Comparison of ENCODE assay signal across 11 mouse cellular contexts in genomic region chr1:65048781-65049180, GRCm38 (mm10). TPM values are rescaled to one million over a fixed set of nuclear protein-coding genes. Genes with fewer than 3 reads are reported as not detected.
DNase-seq lines count a peak whose midpoint lies in the region; ATAC-seq and TF ChIP-seq lines count a peak whose summit lies in the region.
"Had no signal": no experiment of that assay in that cellular context is flagged by ENCODE, and none has a peak within 500 bp of the region (broad histone marks: within the 10 kb centered on the region; RNA-seq: fewer than 3 reads in every experiment).

No protein-coding gene starts in this region.

- peaks cover 7% of the 10 kb centered on the region for H3K4me1 ChIP-seq in heart, embryonic 10.5 days
- H3K4me1 ChIP-seq in liver, postnatal 0 days (ENCODE audit: insufficient read depth), result no peaks in the 10 kb centered on the region

- intact Hi-C loops in left cerebral cortex, postnatal 36 days (cut with DNase I), result loop anchor here (5.0 kb wide), 1 partner anchor 129 kb away; no protein-coding TSS in a partner anchor

- no peak overlapping the region for H3K4me3 ChIP-seq in heart, embryonic 10.5 days
- no peak overlapping the region for H3K4me3 ChIP-seq in liver, postnatal 0 days (ENCODE audit: low read depth, low read length)
- H3K4me3 ChIP-seq: heart, embryonic 13.5 days had no signal

- H3K27me3 ChIP-seq in heart, embryonic 10.5 days (ENCODE audit: insufficient read depth, poor library complexity, severe bottlenecking), result no peaks in the 10 kb centered on the region
- H3K27me3 ChIP-seq in liver, postnatal 0 days (ENCODE audit: insufficient read depth, low read length), result no peaks in the 10 kb centered on the region
- H3K27me3 ChIP-seq: heart, embryonic 13.5 days had no signal

- no peak overlapping the region for H3K27ac ChIP-seq in heart, embryonic 10.5 days
- no peak overlapping the region for H3K27ac ChIP-seq in liver, postnatal 0 days (ENCODE audit: low read depth)
- H3K27ac ChIP-seq: heart, embryonic 13.5 days had no signal

- no peak overlapping the region for H3K9ac ChIP-seq in liver, postnatal 0 days (replicated peaks)
- H3K9ac ChIP-seq: heart, embryonic 13.5 days; lung, embryonic 14.5 days had no signal

- TF ChIP-seq CTCF in brain, embryonic 14.5 days (IDR thresholded peaks at IDR 0.05; ENCODE audit: borderline replicate concordance, extremely low read depth, insufficient read depth, insufficient read length), result no peak
- TF ChIP-seq CTCF in liver, postnatal 0 days (IDR thresholded peaks at IDR 0.05; ENCODE audit: low read depth), result no peak

- no peaks in the 10 kb centered on the region for H3K9me3 ChIP-seq in heart, embryonic 10.5 days
- no peaks in the 10 kb centered on the region for H3K9me3 ChIP-seq in liver, postnatal 0 days (ENCODE audit: low read length)
- H3K9me3 ChIP-seq: heart, embryonic 13.5 days had no signal

- TF ChIP-seq EP300 in liver, postnatal 0 days (IDR thresholded peaks at IDR 0.05; ENCODE audit: low read depth), result no peak

- DNase-seq in layer of hippocampus, adult 11-12 months (ENCODE audit: low spot score), result peak; percentile 35
- no peak for DNase-seq in layer of hippocampus, adult 9-10 months (ENCODE audit: low spot score)
- DNase-seq in brain, embryonic 14.5 days (ENCODE audit: low read depth), result peak; percentile 43
- DNase-seq in kidney, adult 18-20 months, result peak; percentile 35
- DNase-seq in left cerebral cortex, postnatal 36 days (ENCODE audit: low spot score in 2 of 2), result peak; percentile 16 to 23
- no peak for DNase-seq in spleen, postnatal 36 days (ENCODE audit: low spot score in 2 of 2)
- DNase-seq in heart, embryonic 10.5 days (ENCODE audit: low spot score), result no peak
- DNase-seq in liver, postnatal 0 days, result no peak
- DNase-seq: lung, embryonic 14.5 days had no signal

- no peak for ATAC-seq in liver, postnatal 0 days

- 61% methylated on average over 12 of the region's 12 CpGs for WGBS in heart, embryonic 10.5 days
- 59% methylated on average over 12 of the region's 12 CpGs for WGBS in liver, postnatal 0 days (ENCODE audit: insufficient replicate concordance)

- no peaks in the 10 kb centered on the region for H3K36me3 ChIP-seq in heart, embryonic 10.5 days
- H3K36me3 ChIP-seq in liver, postnatal 0 days (replicated peaks; ENCODE audit: insufficient read depth, low read length), result no peaks in the 10 kb centered on the region
- H3K36me3 ChIP-seq: heart, embryonic 13.5 days had no signal

- no peak for TF ChIP-seq POLR2A in brain, embryonic 14.5 days (IDR thresholded peaks at IDR 0.05; ENCODE audit: borderline replicate concordance, extremely low read depth, insufficient read depth, insufficient read length, poor library complexity, severe bottlenecking)

- no peak overlapping the region for H3K4me2 ChIP-seq in liver, postnatal 0 days (ENCODE audit: low read depth, low read length)
- H3K4me2 ChIP-seq: heart, embryonic 13.5 days; lung, embryonic 14.5 days had no signal

RNA-seq across cellular contexts. Expression of gene Cryge, which starts 2.2 kb away (rescaled TPM):
- not detected in 2 replicates for polyA plus RNA-seq in brain, embryonic 14.5 days (2012; rRNA removed)
- not detected for total RNA-seq in left cerebral cortex, postnatal 36 days (2021)
- polyA plus RNA-seq in heart, embryonic 10.5 days (2016; fragmentation: Nextera tagmentation; extraction: Ambion mirVana), result not detected in 2 replicates
- not detected in 2 replicates for polyA plus RNA-seq in liver, postnatal 0 days (2015; fragmentation: Nextera tagmentation; extraction: Ambion mirVana)
- polyA plus RNA-seq: heart, embryonic 13.5 days; lung, embryonic 14.5 days; spleen, adult 2 months had no signal

RNA-seq across cellular contexts. Expression of gene Crygd, which starts 14.5 kb away (rescaled TPM):
- not detected in 2 replicates for polyA plus RNA-seq in brain, embryonic 14.5 days (2012; rRNA removed)
- total RNA-seq in left cerebral cortex, postnatal 36 days (2021), result not detected
- not detected in 2 replicates for polyA plus RNA-seq in heart, embryonic 10.5 days (2016; fragmentation: Nextera tagmentation; extraction: Ambion mirVana)
- polyA plus RNA-seq in liver, postnatal 0 days (2015; fragmentation: Nextera tagmentation; extraction: Ambion mirVana), result not detected in 2 replicates
- polyA plus RNA-seq: heart, embryonic 13.5 days; lung, embryonic 14.5 days; spleen, adult 2 months had no signal

RNA-seq across cellular contexts. Expression of gene Akr1cl, which starts 16.2 kb away (rescaled TPM):
- polyA plus RNA-seq in brain, embryonic 14.5 days (2012; rRNA removed), result 0.05 TPM in 2 replicates
- total RNA-seq in left cerebral cortex, postnatal 36 days (2021), result not detected
- polyA plus RNA-seq in heart, embryonic 10.5 days (2016; fragmentation: Nextera tagmentation; extraction: Ambion mirVana), result 0.78 and 0.94 TPM in 2 replicates
- not detected in 2 replicates for polyA plus RNA-seq in liver, postnatal 0 days (2015; fragmentation: Nextera tagmentation; extraction: Ambion mirVana)

RNA-seq across cellular contexts. Expression of gene Crygc, which starts 24.7 kb away (rescaled TPM):
- polyA plus RNA-seq in brain, embryonic 14.5 days (2012; rRNA removed), result 0.29 TPM in 1 of 2 replicates, not detected in the other
- total RNA-seq in left cerebral cortex, postnatal 36 days (2021), result not detected
- not detected in 2 replicates for polyA plus RNA-seq in heart, embryonic 10.5 days (2016; fragmentation: Nextera tagmentation; extraction: Ambion mirVana)
- not detected in 2 replicates for polyA plus RNA-seq in liver, postnatal 0 days (2015; fragmentation: Nextera tagmentation; extraction: Ambion mirVana)
- polyA plus RNA-seq: heart, embryonic 13.5 days; lung, embryonic 14.5 days; spleen, adult 2 months had no signal

RNA-seq across cellular contexts. Expression of gene Crygb, which starts 33.3 kb away (rescaled TPM):
- polyA plus RNA-seq in brain, embryonic 14.5 days (2012; rRNA removed), result not detected in 2 replicates
- not detected for total RNA-seq in left cerebral cortex, postnatal 36 days (2021)
- polyA plus RNA-seq in heart, embryonic 10.5 days (2016; fragmentation: Nextera tagmentation; extraction: Ambion mirVana), result 0.37 TPM in 1 of 2 replicates, not detected in the other
- polyA plus RNA-seq in liver, postnatal 0 days (2015; fragmentation: Nextera tagmentation; extraction: Ambion mirVana), result not detected in 2 replicates
- polyA plus RNA-seq: lung, embryonic 14.5 days; spleen, adult 2 months had no signal

Comparison
In these comparisons a context has a peak if more than half of its experiments do, and no peak if none do; other contexts are left out.
1. DNase-seq: peak in layer of hippocampus, adult 11-12 months (single experiment), brain, embryonic 14.5 days (single experiment), kidney, adult 18-20 months (single experiment) and left cerebral cortex, postnatal 36 days (2 of 2); none in layer of hippocampus, adult 9-10 months (single experiment), spleen, postnatal 36 days (0 of 2), heart, embryonic 10.5 days (single experiment) and liver, postnatal 0 days (single experiment).